Mouse (Mus musculus): ENCODE results near the gene Wdfy3. TPM values are rescaled to one million over a fixed set of nuclear protein-coding genes. Genes with fewer than 3 reads are reported as not detected.
A peak's percentile ranks its signal among the peaks of the same experiment; 100 is the strongest.

The Wdfy3 gene
- polyA plus RNA-seq, 1 experiment from 2014 or later = 24.2 TPM

DNA sequence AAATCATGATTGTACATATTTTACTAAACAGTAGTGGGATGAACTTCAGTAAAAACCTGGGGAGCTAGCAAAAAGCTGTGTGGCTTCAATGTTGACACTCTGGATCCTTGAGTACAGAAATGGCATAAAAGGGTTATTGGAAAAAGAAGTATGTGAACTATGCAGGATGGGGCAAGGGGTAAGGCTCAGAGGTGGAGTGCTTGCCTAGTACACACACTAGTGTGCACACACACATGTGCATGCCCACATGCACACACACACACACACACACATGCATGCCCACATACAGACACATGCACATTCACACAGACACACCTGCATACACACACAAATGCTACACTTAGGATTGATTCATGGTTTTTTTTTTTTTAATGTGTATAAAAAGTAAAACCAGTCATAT is 280.0 kb downstream of the Wdfy3 start:
- Histone ChIP-seq H3K4me1 (replicated peaks) (peaks cover 11% of the 10 kb centered on the region), H3K27me3 (ENCODE audit: insufficient read depth, poor library complexity, severe bottlenecking) (no peaks in the 10 kb centered on the region), H3K27ac (no peak overlapping the region), H3K36me3 (no peaks in the 10 kb centered on the region), H3K9me3 (no peaks in the 10 kb centered on the region), H3K4me3 (no peak overlapping the region)
- no peak for DNase-seq (ENCODE audit: low spot score)

DNA sequence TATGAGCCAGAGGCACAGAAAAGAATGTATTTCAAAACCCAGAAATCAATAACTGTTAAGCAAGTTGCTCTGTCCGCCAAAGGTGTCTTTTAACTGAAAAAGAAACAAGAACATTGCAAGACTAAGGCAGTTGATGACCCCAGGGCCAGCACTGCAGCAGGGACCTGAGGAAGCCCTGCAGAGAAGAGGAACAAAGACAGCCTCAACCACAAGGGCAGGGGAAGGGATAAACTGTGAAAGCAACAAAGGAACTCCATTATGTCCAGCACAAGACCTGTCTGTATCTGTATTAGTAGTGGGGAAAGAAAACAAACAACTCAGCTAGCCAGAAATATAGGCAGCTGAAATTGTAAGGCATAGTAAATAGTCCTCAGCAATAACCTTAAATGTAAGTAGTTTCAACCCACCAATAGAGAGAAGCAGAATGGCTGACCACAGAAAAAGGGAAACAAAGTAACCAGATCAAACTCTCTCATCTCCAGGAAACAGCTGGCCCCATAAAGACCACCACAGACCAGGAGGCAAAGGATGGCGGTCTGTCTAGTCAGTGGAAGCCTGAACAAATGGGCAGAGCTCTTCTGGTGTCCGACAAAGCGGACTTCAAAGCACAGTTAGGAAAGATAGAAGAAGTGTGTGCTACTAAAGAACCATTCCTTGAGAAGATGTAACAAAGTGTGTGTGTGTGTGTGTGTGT is 283.7 kb downstream of the Wdfy3 start:
- Histone ChIP-seq H3K36me3 (no peaks in the 10 kb centered on the region), H3K4me3 (no peak overlapping the region), H3K4me1 (replicated peaks) (peaks cover 11% of the 10 kb centered on the region), H3K27ac (peak overlapping the region; percentile 50; the same call in 1 of the 2 replicates), H3K27me3 (ENCODE audit: insufficient read depth, poor library complexity, severe bottlenecking) (no peaks in the 10 kb centered on the region), H3K9me3 (no peaks in the 10 kb centered on the region)
- no peak for DNase-seq (ENCODE audit: low spot score)
- 58% methylated on average over 4 of the region's 4 CpGs for WGBS

DNA sequence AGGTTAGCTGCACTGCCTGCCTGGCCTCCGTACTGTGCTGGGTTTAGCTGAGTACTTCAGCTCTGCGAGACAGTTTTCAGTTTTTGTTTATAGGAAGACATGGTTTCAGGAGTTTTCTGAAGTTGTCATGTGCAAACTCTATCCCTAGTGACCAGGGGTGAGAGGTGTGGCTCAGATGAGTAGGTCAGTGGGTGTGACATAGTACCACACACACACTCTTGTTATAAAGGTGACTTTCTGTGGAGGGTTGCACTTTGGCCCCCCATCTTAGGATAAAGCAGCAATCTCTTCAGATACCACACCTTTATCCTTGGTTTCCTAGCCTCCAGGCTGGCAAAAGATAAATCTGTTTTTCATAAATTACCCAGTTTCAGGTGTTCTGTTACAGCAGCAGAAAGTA is 284.9 kb downstream of the Wdfy3 start:
- no peak overlapping the region for H3K27ac ChIP-seq
- no peak for DNase-seq (ENCODE audit: low spot score)
- WGBS = 91% methylated on average over 2 of the region's 2 CpGs

DNA sequence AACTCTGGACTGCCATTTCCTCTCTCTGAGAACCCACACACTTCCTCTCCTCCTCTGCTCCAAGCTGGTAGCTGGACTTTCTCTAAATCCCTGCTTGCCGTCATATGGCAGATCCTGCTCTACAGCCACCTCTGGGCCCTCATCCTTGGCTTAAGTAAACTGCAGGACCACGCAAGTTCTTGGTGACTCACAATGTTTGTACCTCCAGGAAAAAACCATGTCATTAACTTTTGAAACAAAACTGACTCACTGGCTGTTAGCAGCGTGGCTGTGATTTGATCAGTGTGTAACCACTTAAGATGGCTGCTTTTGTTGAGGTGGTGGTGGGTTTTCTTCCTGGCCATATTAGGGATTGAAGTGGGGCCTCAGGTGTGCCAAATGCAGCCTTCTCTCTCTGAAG is 285.4 kb downstream of the Wdfy3 start:
- H3K36me3 ChIP-seq = no peaks in the 10 kb centered on the region
- no peaks in the 10 kb centered on the region for H3K27me3 ChIP-seq (ENCODE audit: insufficient read depth, poor library complexity, severe bottlenecking)
- no peaks in the 10 kb centered on the region for H3K9me3 ChIP-seq
- H3K27ac ChIP-seq = no peak overlapping the region
- 87% methylated on average over 3 of the region's 3 CpGs for WGBS
- DNase-seq (ENCODE audit: low spot score) = no peak
- H3K4me1 ChIP-seq (replicated peaks) = peaks cover 11% of the 10 kb centered on the region
- no peak overlapping the region for H3K4me3 ChIP-seq

More for the DNA sequence above, 284.9 kb downstream of the Wdfy3 start:
- Histone ChIP-seq H3K9me3 (no peaks in the 10 kb centered on the region), H3K4me3 (no peak overlapping the region), H3K27me3 (ENCODE audit: insufficient read depth, poor library complexity, severe bottlenecking) (no peaks in the 10 kb centered on the region), H3K36me3 (no peaks in the 10 kb centered on the region), H3K4me1 (replicated peaks) (peaks cover 11% of the 10 kb centered on the region)
